Mouse (Mus musculus): ENCODE results near the gene Gpat3.

Gene Gpat3

DNA sequence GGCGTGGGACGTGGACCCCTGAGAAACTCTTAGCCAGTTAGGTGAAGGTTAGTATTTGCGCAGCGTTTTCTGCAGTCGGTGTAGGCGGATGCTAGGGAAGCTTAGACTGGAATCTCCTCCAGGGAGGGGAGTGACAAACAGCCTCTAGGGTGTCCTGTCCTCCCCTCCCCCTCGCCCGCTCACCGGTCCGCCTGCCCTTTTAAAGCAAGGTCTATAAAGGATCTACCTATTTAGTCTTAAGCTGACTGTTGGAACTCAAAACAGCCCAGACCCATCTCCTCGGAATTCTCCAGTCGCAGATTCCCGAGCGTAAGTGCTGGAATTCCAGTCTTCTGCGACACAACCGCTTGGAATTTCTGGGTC is at the start of gene Gpat3:
Gene Gpat3 (plus strand): TSS at position 229 of the 363 bp plus-strand sequence.
- DNase-seq (ENCODE audit: low read depth in 2 of 2, low spot score in 2 of 2) = peak in 1 of 2 experiments; percentile 6

DNA sequence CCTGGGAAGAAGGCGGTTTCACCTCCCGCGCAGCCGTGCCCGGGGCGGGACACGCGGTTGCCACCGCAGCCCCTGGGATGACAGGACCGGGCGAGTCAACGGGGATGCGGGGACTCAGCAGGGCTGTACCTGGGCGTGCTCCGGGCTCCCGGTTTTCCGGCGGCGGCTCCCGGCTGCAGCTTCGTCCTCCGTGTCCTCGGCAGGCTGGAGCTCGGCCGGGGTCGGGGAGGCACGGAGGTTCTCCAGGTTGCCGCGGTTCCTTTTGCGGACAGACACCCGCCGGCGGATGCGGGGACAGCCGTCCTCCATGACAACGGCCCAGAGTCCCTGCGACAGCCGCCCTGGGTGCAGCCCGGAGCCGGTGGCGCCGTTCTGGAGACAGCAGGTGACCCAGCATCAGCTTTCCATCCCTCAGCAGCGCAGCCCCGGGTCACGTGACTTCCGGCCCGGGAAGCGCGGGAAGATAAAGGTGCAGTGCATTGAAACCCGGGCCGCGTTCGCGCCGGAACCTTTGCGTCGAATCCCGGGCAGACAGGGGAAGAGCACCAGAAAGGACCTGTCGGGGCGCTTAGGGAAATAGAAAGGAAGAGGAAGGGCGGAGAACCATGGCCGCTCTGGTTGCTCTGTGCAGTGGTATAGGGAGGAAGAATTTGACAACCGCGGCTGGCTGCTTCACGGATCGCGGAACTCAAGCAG is 47.2 kb upstream of the Gpat3 start, which contains the start of the genes Helq and Mrps18c:
Gene Helq (minus strand): TSS at position 434 of the 696 bp plus-strand sequence.
Gene Mrps18c (plus strand): TSS at position 463 of the 696 bp plus-strand sequence.
- peak; percentile 84 to 85 for DNase-seq (ENCODE audit: low read depth in 2 of 2, low spot score in 2 of 2)

DNA sequence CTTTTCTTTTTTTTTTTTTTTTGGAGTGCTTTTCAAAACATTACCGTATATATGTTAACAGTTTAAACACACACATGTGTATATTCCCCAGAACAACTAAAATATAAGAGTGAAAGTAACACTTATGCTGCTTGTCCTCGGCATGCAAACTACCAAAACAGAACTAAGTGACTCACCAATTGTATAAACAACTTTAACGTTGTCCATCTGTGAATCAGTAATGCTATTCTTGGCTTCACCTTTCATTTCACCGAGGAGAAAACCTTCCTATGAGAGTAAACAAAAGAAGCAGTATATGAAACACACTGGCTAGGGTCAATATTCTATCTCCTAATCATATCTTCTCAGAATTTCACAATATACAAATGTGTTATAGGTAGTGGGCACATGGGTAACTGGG is 27.2 kb upstream of the Gpat3 start:
- DNase-seq (ENCODE audit: low read depth in 2 of 2, low spot score in 2 of 2) = no peak

DNA sequence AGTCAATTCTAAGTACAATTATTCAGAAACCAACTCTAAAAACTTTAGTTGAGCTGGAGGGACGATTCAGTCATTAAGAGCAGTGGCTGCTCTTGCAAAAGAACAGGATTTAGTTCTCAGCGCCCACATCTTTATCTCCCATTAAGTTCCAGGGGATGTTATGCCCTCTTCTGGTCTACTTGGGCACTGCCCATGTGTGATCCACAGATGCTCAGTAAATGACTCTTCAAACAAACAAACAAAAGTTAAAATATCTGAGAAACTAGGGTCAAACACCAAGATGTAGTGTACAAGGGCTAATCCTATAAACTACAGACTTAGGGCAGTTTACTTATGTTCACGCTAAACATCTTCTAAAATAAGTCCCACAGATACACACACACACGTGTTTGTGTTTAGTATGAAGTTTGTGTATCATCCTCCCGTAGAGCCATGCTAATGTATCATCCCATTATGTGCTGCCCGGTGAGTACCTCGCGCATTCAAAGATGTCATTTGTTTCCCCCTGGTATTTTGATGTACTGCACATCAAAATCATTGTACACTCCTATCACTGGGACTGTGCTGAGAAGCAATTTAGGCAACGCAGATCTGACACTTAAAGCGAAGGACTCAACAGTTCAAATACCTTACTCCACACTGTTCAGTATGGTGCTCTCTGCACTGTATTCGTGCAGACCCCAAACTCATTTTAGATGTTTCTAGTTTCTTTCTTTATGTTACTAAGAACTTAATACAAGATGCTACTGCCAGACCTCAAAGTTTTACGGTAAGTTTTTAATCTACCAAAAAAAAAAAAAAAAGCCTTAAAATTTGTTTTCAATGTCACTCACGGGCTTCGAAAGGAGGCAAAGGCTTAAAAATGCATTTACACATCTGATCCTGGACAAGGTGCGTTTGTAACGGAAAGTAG is 25.7 kb upstream of the Gpat3 start:
- DNase-seq (ENCODE audit: low read depth in 2 of 2, low spot score in 2 of 2) = peak in 1 of 2 experiments; percentile 28

DNA sequence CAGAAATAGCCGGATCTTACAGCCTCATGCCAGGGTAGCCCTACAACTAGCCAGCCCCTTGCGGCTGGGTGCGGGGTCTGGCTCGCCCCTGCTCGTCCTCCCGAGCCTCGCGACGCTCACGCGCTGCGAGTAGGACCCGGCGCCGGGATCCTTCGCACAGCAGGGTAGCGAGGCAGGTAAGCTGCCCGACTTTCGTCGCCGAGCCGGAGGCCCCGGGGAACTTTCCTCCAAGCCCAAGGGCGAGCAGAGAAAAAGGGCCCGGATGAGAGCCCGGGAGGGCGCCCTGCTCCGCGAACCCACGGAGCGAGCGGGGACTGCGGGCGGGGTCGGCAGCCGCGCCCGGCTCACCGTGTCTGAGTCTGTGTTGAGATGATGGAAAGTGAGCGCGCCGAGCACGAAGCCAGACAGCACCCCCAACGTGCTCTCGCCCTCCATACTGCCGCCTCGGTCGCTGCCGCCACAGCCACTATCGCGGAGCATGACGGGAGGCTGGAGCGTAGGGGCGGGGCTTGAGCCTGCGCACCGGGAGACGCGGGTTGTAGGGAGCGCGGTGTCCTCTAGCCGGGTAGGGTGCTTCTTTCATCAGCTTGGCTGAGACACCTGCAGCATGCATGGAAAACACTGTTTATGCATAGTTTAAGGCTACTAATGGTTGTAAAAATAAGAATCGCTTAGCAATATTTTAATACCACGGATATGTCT is 24.9 kb upstream of the Gpat3 start, which contains the start of gene Abraxas1:
Gene Abraxas1 (minus strand): TSS at position 483 of the 702 bp plus-strand sequence.
- peak; percentile 71 to 77 for DNase-seq (ENCODE audit: low read depth in 2 of 2, low spot score in 2 of 2)

DNA sequence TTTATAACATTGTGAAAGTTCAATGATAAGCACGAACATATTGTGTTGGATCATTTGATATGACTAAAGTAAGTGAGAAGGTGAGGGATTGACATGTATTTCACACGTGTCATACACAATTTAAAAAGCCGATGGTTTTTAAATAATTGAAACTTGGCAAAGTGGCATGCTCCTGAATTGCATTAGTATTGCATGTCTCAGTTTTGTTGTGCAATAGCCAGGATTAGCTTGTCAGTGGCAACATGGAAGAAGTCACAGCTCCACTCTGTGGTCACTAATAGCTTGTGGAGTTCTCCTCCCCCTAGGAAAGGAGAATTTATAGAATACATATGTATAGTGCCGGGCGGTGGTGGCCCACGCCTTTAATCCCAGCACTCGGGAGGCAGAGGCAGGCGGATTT is 24.1 kb upstream of the Gpat3 start:
- DNase-seq (ENCODE audit: low read depth in 2 of 2, low spot score in 2 of 2) = no peak

DNA sequence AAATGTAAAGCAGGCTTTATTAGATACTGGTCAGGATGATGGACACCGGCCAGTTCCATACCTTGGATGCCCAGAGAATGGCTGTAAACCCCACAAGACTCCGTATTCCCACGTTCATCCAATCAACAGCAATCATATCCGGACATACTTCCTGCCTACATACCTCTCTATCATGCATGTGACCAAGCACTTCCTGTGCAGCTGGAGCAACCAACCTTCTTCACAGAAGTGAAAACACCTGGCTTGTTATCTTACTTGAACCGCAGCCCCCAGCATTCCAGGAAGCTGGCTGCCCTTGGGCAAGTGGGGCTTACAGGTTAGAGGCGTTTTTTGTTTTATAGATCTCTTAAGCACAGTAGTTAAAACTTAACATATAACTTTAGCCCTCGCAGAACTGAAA is 22.7 kb upstream of the Gpat3 start:
- no peak for DNase-seq (ENCODE audit: low read depth in 2 of 2, low spot score in 2 of 2)

DNA sequence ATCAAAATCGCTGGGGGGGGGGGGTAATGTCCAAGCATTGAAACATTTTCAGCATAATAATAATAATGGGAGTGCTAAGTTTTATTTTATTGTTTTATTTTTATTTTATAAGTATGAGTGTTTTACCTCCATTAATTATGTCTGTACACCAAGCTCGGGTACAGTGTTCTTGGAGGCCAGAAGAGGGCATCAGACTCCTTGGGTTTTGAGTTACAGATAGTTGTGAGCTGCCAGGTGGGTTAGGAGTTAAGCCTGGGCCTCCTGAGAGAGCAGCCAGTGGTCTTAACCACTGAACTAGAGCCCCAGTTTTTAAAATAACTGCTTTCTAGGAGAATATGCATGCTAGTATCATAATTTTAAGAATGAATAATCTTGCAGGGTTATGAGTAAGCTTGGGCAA is 19.5 kb upstream of the Gpat3 start:
- no peak for DNase-seq (ENCODE audit: low read depth in 2 of 2, low spot score in 2 of 2)

DNA sequence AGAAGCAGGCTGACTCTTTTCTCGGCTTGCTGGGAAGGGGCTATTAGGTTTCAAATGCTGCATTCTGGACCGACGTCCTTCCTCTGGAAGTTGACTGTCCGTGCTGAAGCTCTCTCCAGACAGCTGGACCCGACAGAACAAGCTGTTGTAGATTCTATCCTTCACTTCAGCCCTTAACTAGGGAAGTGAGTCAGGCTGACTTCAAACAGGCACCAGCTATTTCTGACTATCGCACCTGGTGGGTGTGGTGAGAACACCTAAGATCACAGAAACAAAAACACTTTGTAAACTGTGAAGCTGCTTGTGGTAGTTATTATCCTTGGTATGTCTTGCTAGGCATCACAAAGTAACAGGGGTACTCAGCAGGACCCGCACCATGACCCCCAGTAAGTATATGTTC is 19.0 kb upstream of the Gpat3 start:
- DNase-seq (ENCODE audit: low read depth in 2 of 2, low spot score in 2 of 2) = no peak

DNA sequence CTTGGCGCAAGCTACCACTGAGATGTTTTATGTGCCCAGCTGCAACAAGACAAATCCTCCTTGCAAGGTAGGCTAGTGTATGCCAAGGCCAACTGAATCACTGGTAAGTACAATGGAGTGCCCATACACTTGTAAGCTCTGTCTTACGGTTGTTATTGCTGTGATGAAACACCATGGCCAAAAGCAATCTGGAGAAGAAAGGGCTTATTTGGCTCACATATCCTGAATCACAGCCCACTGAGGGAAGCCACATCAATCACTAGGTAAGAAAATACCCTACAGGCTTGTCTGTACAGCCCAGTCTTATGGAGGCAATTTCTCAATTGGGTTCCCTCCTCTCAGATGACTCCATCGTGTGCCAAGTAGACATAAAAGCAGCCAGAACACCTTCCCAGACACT is 16.8 kb upstream of the Gpat3 start:
- no peak for DNase-seq (ENCODE audit: low read depth in 2 of 2, low spot score in 2 of 2)

DNA sequence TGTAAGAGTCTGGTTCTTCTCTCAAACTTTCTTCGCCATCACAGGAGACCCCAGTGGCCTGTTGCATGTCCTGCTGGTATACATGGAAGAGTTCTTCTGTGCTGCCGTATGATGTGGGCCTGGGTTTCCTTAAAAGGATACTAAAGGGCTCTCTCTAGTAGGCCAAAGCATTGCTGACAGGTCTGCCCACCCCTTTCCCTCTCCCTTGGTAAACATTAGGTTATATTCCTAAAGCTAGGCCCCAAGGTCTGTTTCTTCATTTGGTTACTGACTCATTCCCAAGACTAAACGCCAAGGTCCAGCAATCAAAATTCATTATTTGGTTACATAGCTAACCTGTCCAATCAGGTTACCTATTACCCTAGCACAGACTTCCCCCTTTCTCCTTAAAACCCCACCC is 12.8 kb upstream of the Gpat3 start:
- DNase-seq (ENCODE audit: low read depth in 2 of 2, low spot score in 2 of 2) = no peak

DNA sequence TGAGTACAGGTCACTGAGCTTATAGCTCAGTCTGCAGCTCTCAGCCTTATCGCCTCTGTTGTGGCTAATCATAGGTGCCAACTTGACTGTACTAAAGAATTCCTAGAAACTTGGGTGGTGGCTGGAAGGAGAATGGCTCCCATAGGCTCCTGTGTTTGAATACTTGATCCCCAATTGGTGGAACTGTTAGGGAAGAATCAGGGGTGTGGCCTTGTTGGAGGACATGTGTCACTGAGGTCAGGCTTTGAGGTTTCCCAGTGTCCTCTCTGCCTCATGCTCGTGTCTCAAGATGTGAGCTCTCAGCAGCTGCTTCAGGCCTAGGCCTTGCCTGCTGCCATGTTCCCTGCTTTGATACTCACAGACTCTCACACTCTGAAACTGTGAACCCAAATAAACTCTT is 11.7 kb upstream of the Gpat3 start:
- no peak for DNase-seq (ENCODE audit: low read depth in 2 of 2, low spot score in 2 of 2)

DNA sequence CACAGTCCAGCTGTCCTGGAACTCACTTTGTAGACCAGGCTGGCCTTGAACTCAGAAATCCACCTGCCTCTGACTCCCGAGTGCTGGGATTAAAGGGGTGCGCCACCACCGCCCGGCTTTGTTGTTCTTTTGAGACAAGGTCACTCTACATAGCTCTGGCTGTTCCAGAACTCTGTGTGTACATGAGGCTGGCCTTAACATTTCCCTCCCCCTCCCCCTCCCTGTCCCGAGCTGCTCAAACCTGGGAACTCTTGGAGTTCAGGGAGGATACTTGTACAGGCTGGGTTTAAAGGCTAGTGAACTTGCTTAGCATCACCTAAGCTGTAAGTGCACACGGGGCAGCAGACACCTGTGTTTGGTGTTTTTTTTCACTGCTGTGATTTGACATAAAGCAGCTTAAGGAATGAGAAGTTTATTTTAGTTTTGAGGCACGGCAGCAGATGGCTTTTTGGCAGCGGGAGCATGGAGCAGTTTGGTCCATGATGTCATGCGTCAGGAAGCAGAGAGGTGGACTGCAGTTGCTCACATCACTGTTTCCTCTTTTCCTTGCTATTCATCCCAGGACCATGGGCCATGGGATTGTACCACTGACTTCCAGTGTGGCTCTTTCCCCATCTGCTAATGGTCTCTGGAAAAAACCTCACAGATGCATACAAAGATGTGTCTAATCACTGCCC is 9.5 kb upstream of the Gpat3 start:
- no peak for DNase-seq (ENCODE audit: low read depth in 2 of 2, low spot score in 2 of 2)

DNA sequence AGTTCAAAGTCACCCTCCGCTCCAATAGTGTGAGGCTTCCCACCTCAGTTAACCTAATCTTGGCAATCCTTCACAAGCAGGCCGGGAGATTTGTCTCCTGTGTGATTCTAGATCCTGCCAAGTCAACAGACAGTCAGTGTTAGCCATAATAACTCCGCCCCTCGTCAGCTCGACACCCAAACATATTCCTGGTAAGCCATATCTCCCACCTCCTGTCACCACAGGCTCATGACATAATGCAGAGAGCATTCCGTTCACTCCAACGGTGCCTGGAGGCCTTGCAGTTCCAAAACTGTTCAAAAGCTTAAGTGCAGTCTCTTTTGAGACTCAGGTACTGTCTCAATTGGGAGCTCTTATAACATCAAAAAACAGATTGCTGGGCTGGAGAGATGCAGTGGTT is 7.6 kb upstream of the Gpat3 start:
- DNase-seq (ENCODE audit: low read depth in 2 of 2, low spot score in 2 of 2) = no peak

DNA sequence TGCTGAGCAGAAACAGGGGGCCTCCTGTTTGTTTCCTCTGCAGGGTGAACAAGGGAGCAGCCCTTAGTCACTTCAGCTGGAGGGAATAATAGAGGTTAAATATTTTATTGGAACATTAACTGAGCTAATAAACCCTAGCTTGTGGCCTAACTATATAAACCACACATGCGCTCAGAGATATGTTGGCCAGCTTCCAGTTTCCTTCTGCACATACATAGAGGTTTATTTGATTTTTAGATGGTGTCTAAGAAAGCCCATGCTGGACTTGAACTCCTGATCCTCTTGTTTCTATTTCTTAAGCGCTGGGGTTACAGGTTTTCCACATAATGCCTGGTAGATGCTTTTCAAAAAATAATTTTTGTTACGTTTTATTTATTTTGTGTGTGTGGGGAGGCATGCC is 1.0 kb upstream of the Gpat3 start:
- DNase-seq (ENCODE audit: low read depth in 2 of 2, low spot score in 2 of 2) = no peak

DNA sequence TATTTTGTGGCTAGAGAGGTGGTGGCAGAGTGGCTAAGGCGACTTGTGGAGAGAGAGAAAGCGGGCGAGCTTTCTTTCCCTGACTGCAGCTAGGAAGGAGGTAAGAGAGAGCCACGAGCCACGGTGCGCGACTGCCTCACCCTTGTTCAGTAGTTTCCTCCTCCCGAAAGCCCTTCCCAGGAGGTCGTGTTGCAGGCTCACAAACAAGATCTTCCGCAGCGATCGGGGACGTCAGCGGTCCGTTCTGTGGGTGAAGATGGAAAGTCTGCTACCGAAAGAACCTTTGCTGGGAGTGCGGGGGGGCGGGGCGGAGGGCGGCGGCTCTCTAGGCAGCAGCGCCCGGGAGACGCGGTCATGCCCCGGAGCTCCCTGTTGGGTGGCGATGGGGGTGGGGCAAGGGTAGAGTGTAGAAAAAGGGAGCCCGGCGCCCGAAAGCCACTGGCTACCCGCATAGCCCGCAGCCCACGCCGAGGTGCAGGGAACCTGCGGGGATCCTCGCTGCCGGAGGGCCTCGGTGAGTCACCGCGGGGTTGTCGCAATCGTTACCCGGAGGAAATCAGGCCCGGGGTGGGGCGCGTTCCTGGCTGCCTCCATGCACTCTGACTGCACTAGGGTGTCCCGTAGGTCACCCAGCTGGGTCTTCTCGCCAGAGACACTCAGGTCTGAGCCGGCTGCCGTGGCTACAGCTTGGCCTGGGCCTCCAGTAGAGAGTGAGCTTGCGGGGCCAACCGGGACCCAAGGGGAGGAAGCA is 510 bp downstream of the Gpat3 start:
- peak; percentile 34 to 43 for DNase-seq (ENCODE audit: low read depth in 2 of 2, low spot score in 2 of 2)

DNA sequence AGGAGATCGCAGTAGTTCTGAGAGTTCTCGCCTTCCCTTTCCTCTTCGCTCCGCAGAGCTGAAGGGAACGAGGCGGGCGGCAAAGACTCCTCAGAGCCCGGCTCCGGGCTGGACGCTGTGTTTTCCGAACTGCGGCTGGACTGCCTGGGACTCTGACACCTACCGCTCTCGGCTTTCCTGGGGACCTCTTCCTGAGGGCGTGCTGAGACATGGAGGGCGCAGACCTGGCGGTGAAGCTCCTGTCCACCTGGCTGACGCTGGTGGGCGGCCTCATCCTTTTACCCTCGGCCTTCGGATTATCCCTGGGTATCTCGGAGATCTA is 1.0 kb downstream of the Gpat3 start:
- DNase-seq (ENCODE audit: low read depth in 2 of 2, low spot score in 2 of 2) = no peak

DNA sequence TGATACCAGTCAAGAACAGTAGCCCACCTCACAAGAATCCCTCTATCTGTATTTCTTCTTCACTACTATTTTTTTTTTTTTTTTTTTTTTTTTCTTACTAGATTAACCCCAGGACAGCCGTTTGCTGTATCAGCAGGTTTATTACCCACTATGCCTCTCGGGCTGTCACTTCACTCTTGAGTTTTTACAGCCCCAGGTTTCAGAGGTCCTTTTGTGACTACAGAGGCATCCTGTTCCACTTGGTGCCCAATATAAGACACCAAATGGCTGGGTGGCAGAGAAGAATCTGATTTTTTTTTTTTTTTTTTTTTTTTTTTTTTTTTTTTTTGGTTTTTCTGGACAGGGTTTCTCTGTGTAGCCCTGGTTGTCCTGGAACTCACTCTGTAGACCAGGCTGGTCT is 1.6 kb downstream of the Gpat3 start:
- DNase-seq (ENCODE audit: low read depth in 2 of 2, low spot score in 2 of 2) = no peak

DNA sequence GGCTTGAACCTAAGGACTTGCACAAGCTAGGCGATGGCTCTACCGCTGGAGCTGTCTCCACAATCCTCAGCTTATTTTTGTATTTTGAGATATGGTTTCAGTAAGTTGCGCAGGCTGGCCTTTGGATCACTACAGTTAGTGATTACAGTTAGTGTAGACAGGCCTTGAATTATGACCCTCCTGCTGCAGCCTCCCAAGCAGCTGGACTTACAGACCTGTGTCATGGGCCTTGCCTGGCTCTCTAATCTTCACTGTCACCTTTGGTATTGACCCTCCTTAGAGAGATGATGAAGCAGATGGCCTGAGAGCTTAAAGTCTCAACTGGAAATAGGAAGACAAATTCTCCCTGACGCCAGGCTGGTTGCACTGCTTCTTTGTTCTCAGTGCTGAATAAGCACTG is 8.4 kb downstream of the Gpat3 start:
- DNase-seq (ENCODE audit: low read depth in 2 of 2, low spot score in 2 of 2) = no peak

DNA sequence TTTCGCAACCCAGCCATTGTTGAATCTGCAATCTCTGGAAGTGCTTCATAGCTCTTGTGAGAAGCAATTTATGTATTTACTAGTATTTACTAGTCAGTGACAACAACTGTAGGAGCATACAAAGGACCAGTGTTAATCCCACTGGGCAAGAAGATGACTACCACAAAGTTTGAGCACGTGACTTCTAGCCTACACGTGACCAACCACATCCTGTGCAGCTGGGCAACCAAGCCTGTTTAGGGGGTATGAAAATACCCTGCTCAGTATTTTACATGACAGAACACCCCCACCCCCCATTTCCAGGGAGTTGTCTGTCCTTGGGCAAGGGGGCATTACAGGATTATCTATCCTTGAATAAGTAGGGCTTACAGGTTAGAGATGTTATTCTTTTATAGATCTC is 11.0 kb downstream of the Gpat3 start:
- peak in 1 of 2 experiments; percentile 9 for DNase-seq (ENCODE audit: low read depth in 2 of 2, low spot score in 2 of 2)
